Mouse (Mus musculus): Measurements from ENCODE around the gene Itgam.

- TF ChIP-seq POLR2A (IDR thresholded peaks at IDR 0.05; ENCODE audit: borderline replicate concordance, insufficient read depth, low read length): no peak
- no peak for TF ChIP-seq CTCF (IDR thresholded peaks at IDR 0.05; ENCODE audit: borderline replicate concordance, insufficient read depth, low read depth, low read length)
Observed at GRCm38 (mm10) chr7:128019187-128019586, 43.3 kb upstream of the Itgam start.
